Mouse (Mus musculus): ENCODE results near the gene Ccr7. TPM values are rescaled to one million over a fixed set of nuclear protein-coding genes. Genes with fewer than 3 reads are reported as not detected.
A peak's percentile ranks its signal among the peaks of the same experiment; 100 is the strongest.

The Ccr7 gene
- total and polyA plus RNA-seq, 3 experiments, result 0.14 to 0.86 TPM; not detected in 1

DNA sequence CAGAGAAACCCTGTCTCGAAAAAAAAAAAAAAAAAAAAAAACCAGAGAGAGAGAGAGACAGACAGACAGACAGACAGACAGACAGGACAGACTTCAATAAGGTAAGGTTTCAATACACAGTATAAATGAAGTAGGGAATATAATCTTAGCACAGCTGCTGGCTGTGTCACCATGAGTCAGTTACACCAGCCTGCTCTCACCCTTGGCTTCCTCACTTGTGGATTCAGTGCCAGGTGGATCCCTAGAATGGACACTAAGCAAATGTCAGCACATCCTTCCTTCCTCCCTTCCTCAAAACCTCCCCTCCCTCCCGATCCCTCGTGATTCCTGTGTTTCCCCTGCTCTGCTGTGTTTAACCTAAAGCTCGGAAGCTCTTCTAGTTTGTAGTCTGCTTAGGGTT is 17.5 kb downstream of the Ccr7 start:
- no peak for DNase-seq

DNA sequence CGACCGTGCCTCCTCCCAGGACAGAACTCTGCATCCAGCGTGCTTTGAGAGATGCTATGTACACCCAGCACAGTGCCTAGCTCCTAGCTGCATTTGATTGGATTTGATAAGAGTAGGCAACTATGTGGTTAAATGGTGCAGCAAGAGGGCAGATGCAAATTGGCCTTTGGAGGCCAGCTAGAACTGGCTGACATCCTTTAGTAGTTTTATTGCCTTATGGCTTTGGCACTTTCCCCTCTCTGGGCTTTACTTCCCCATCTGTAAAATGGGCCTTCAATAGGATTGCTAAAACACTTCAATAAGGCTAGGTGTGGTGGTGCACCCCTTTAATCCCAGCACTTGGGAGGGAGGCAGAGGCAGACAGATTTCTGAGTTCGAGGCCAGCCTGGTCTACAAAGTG is 17.9 kb downstream of the Ccr7 start:
- DNase-seq, result no peak

DNA sequence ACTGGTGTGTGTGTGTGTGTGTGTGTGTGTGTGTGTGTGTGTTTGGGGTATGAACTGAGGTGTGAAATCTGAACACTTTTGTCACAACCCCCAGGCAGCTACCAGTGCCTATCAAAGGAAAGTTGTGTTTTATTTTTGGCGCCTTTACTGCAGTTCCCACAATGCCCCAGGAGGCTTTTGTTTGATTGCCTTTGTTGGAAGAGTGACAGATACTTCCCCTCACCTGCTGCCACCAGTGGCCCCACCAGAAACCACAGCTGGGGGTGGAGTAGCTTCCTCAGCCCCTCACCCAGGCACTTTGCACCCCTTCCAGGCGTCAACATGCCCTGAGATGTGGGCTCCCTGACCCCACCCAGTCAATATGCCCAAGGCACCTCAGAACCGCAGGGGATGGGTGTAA is 18.5 kb downstream of the Ccr7 start:
- no peak for DNase-seq

GRCm38 (mm10) chr11:99135047-99135440 is 19.8 kb downstream of the Ccr7 start:
- DNase-seq, result no peak

GRCm38 (mm10) chr11:99134266-99135046 is 20.4 kb downstream of the Ccr7 start:
- DNase-seq, result no peak

DNA sequence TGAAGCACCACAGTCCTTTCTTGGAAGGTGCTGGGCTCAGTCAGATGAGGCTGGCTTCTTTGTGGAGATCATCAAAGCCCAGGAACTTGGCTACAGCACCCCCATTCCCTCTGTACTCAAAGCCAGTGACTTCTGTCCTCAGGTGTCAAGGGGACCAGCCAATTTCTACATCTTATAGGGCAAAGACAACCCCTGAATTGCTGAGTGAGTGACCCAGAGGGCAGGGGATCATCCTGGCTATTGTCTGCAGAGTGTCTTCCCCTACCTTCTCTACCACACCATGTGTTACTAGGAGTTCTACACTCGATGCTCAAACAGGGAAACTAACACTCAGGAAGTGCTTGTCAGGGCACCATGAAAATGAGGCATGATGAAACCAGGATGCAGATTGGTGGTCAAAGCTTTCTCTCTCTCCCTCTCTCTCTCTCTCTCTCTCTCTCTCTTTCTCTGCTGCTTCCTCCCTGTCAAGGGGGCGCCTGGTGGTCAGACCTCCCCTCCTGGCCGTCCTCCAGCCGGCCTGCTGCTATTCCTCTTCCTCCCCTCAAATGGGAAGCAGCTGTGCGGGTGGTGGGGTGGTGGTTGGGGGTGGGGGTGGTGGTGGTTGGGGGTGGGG is 21.5 kb downstream of the Ccr7 start:
- no peak for DNase-seq

- DNase-seq, result no peak
Observed at GRCm38 (mm10) chr11:99132091-99132730, 22.7 kb downstream of the Ccr7 start.

DNA sequence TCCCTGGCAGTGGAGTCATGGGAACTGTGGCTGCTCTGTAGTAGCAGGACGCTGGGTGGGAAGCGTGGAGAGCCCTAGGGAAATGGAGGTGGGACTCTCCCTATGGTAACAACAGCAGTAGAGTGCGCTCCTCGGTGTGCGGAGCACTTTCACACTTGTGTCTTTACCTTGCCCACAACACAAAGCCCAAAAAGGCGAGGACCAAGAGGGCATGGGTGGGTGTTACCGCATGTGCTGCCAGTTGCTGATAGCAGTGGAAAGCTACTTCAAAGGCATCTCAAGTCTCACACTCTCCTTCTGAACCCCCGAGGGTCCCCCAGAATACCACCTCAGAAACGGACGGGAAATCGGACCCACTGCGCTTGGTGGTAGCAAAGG is 23.4 kb downstream of the Ccr7 start:
- no peak for DNase-seq

- DNase-seq, result no peak
Observed at GRCm38 (mm10) chr11:99130736-99131462, 24.0 kb downstream of the Ccr7 start.

- no peak for DNase-seq
Observed at GRCm38 (mm10) chr11:99129287-99129686, 25.6 kb downstream of the Ccr7 start.

GRCm38 (mm10) chr11:99127785-99128682 is 26.8 kb downstream of the Ccr7 start:
- no peak for DNase-seq

DNA sequence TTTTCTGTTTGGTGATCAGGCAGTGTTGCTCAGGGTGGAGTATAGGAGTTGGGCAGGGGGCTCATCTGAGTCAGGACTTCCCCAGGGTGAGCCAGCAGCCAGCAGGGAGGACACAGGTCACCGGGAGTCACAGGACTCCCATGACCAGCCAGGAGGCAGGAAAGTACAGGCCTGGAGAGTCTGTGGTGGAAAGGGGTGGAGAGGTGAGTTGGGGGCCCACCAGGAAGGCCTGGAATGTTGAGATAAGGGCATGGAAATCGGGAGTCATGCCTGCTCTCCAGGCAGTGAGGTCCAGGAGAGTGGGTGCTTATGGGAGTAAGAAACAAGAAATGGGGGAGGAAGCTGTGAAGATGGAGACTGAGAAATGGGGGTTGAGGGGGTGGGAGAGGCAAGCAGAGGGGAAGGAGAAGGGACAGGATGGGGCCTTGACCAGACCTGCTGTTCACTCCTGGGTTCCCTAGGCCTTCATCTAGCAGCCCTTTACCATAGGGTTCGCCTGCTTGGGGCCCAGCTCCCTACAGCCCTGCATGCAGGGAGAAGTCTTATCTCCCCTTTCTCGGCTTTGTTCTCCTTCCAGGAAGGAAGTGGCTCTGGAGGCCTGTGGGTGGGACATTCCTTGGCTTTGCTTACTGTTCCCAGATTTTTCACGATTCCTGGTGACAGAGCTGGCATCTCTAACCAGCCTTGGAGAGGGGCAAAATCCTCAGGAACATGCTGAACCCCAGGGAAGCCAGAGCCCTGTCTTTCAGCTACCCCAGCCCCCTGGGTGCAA is 28.2 kb downstream of the Ccr7 start:
- peak; percentile 38 for DNase-seq

GRCm38 (mm10) chr11:99124635-99125029 is 30.2 kb downstream of the Ccr7 start:
- no peak for DNase-seq

GRCm38 (mm10) chr11:99123977-99124634 is 30.8 kb downstream of the Ccr7 start:
- peak; percentile 49 for DNase-seq

DNA sequence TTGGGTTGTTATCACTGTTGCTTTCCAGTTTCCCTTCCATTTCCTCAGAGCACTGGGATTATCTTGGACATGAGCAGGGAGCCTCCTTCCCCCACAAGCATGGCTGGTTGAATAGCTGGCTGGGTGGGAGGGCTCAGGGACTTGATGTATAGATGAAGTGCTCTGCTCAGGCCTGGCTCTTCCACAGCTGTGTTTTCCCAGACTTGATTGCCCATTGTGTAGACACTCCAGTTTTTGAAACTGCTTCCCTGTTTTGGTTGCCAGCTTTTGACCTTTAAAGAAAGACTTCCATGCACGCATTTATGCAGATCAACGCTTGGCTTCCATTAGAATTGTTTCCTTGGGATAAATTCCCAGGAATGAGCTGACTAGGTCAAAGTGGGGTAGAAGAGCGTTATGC is 32.2 kb downstream of the Ccr7 start:
- no peak for DNase-seq

DNA sequence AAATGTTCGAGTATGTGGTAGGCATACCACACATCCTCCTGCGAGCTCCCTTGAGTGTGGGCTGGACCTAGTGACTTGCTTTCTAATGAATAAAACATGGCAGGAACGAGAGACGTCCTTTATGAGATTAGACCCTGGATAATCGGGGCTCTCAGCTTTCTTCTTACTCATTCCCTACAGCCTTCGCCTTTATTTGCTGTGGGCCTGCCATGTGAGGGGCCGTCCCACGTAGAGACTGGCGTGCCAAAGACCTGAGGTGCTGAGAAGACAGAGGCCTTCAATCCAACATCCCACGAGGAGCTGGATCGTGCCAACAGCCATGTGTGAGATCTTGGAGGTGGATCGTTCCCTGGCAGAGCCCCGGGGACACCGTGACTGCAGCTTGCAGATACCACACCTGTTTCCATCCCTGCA is 33.7 kb downstream of the Ccr7 start:
- DNase-seq, result no peak

- no peak for DNase-seq
Observed at GRCm38 (mm10) chr11:99120524-99121217, 34.2 kb downstream of the Ccr7 start.

DNA sequence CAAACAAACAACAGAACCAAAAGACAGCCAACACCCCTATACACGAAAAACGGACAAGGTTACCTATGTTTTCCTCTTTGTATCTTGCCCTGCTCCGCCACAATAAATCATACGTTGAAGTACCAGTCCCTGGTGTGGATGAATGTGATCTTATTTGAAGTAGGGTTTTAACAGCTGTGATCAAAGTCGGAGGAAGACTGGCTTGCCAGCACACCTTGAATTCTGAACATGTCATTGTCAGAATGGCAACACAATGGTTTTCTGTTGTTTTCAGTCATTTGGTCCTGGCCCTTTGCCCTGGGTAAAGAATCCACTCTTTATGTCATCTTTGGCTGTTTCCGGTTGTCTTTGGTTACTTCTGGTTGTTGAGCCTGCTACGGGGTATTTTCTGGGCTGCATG is 35.9 kb downstream of the Ccr7 start:
- no peak for DNase-seq

DNA sequence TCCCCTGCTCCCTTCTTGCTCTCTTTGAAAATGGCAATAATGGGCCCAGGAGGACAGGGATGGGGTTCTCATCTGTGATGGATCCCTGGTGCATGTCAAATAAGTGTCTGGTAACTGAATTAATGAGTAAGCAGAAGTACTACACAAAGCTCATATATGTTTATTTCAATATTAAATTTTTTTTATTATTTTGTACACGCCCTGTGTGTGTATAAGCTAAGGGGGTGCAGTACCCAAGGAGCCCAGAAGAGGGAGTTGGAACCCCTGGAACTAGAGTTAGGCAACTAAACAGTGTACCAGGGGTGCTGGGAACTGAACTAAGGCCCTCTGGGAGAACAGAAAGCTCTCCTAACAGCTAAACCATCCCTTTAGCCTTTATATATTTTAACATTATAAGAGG is 36.5 kb downstream of the Ccr7 start:
- DNase-seq, result no peak

DNA sequence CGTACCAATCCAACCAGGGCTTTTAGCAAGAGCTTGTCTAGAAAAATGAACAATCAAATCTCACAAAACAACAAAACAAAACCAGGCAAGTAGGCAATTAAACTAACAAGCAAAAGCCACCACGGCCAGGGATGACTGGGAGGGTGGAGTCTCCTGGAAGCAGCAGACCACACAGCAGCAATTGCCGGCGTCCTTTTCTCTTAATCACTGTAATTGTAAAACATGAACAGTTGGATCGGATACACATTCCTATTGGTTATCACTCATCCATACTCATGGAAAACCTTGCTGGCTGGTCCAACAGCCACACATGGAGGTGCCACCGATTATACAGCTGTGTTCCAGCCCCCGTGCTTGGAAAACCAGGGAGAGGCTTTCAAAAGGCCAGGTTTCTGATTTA is 37.0 kb downstream of the Ccr7 start:
- DNase-seq, result no peak
